Mouse (Mus musculus) cerebellum, adult 9-10 months (tissue): ENCODE measurements around the gene Cdc25a.
A peak's percentile ranks its signal among the peaks of the same experiment; 100 is the strongest.

Source experiments
- DNase-seq: peaks from one replicate; pipeline ENCODE4 v3.0.0; 2022

The Cdc25a gene

GRCm38 (mm10) chr9:109932756-109933375 lies 57.5 kb downstream of the Cdc25a start:
- peak; percentile 66 for DNase-seq

- DNase-seq: no peak
Measured at GRCm38 (mm10) chr9:109939401-109939800, 64.0 kb downstream of the Cdc25a start.

- DNase-seq: no peak
Measured at GRCm38 (mm10) chr9:109942796-109943195, 67.4 kb downstream of the Cdc25a start.
